Mouse (Mus musculus) heart, postnatal 10 days (tissue): ENCODE measurements around the gene Reep6. TPM values are rescaled to one million over a fixed set of nuclear protein-coding genes. Genes with fewer than 3 reads are reported as not detected.

Experiments used
- DNase-seq, 2 experiments: peaks; one replicate each; pipeline ENCODE4 v3.0.0; 2021
- intact Hi-C: fragments of 180-260 bp; cut with DNase I; formaldehyde crosslinking; loops from one replicate; pipeline ENCODE4 v1.15.1; 2025
- total RNA-seq, 2 experiments: library from RNA; stranded (reverse); gene quantifications; 2 replicates each; pipeline ENCODE4 v1.2.3; 2021

The Reep6 gene
- total RNA-seq, 2 experiments from 2014 or later = 2.2 to 2.4 TPM

- intact Hi-C loops = no loop called here
- DNase-seq = peak; percentile 76 to 79
Observed at GRCm38 (mm10) chr10:80323261-80324119, 6.3 kb upstream of the Reep6 start.

- no peak for DNase-seq
- intact Hi-C loops = no loop called here
Observed at GRCm38 (mm10) chr10:80324120-80325037, 5.4 kb upstream of the Reep6 start.

- DNase-seq = no peak
- intact Hi-C loops = no loop called here
Observed at GRCm38 (mm10) chr10:80325045-80325444, 4.7 kb upstream of the Reep6 start.

GRCm38 (mm10) chr10:80330084-80330483 is 331 bp downstream of the Reep6 start:
- no peak for DNase-seq
- intact Hi-C loops = no loop called here

GRCm38 (mm10) chr10:80330888-80331287 is 1.1 kb downstream of the Reep6 start:
- DNase-seq = no peak
- intact Hi-C loops = no loop called here

- intact Hi-C loops = no loop called here
Observed at GRCm38 (mm10) chr10:80331636-80332524, 2.1 kb downstream of the Reep6 start.

GRCm38 (mm10) chr10:80332525-80332989 is 2.8 kb downstream of the Reep6 start:
- no peak for DNase-seq
- intact Hi-C loops = no loop called here

More at GRCm38 (mm10) chr10:80331636-80332524, 2.1 kb downstream of the Reep6 start:
- no peak for DNase-seq

GRCm38 (mm10) chr10:80336263-80336662 is 6.5 kb downstream of the Reep6 start:
- no peak for DNase-seq
- intact Hi-C loops = no loop called here

- intact Hi-C loops = loop anchor here (1.0 to 10.0 kb wide), 2 partner anchors 34 to 165 kb away; partner anchors contain the start of genes 1600002K03Rik and Efna2
- peak; percentile 88 to 94 for DNase-seq
Observed at GRCm38 (mm10) chr10:80339941-80340750, 10.4 kb downstream of the Reep6 start.

- DNase-seq = no peak
- intact Hi-C loops = loop anchor here (10.0 kb wide), 1 partner anchor 166 kb away; the partner anchor contains the start of genes 1600002K03Rik and Efna2
Observed at GRCm38 (mm10) chr10:80341026-80341425, 11.3 kb downstream of the Reep6 start.

- intact Hi-C loops = loop anchor here (10.0 kb wide), 1 partner anchor 167 kb away; the partner anchor contains the start of genes 1600002K03Rik and Efna2
- no peak for DNase-seq
Observed at GRCm38 (mm10) chr10:80341491-80342304, 11.9 kb downstream of the Reep6 start.

- intact Hi-C loops = loop anchor here (10.0 kb wide), 1 partner anchor 168 kb away; the partner anchor contains the start of genes 1600002K03Rik and Efna2
- DNase-seq = no peak
Observed at GRCm38 (mm10) chr10:80342305-80342748, 12.6 kb downstream of the Reep6 start.

- intact Hi-C loops = loop anchor here (10.0 kb wide), 1 partner anchor 168 kb away; the partner anchor contains the start of genes 1600002K03Rik and Efna2
- DNase-seq = peak; percentile 53 to 62
Observed at GRCm38 (mm10) chr10:80342749-80343424, 13.1 kb downstream of the Reep6 start.

- no peak for DNase-seq
- intact Hi-C loops = loop anchor here (10.0 kb wide), 1 partner anchor 169 kb away; the partner anchor contains the start of genes 1600002K03Rik and Efna2
Observed at GRCm38 (mm10) chr10:80343425-80343895, 13.7 kb downstream of the Reep6 start.

- peak in 1 of 2 experiments; percentile 44 for DNase-seq
- intact Hi-C loops = loop anchor here (10.0 kb wide), 1 partner anchor 169 kb away; the partner anchor contains the start of genes 1600002K03Rik and Efna2
Observed at GRCm38 (mm10) chr10:80344131-80344661, 14.4 kb downstream of the Reep6 start.

GRCm38 (mm10) chr10:80345122-80345521 is 15.4 kb downstream of the Reep6 start:
- intact Hi-C loops = loop anchor here (10.0 kb wide), 1 partner anchor 170 kb away; the partner anchor contains the start of genes 1600002K03Rik and Efna2
- DNase-seq = no peak
